Mouse (Mus musculus) ES-Bruce4 (cell line): Measurements from ENCODE around the gene Tmem135.

ENCODE experiments used
- CTCF ChIP-seq: IDR thresholded peaks from one replicate; pipeline ENCODE4 v1.8.1; 2011; ENCODE audit warnings: low read depth, low read length
- POLR2A ChIP-seq: IDR thresholded peaks from one replicate; pipeline ENCODE4 v1.8.1; 2011; ENCODE audit warnings: low read length; ENCODE audit not compliant: insufficient read depth

- TF ChIP-seq POLR2A: no peak
- no peak for TF ChIP-seq CTCF
Observed at GRCm38 (mm10) chr7:89326761-89327160, 77.3 kb downstream of the Tmem135 start.
